Mouse (Mus musculus): ENCODE results near the gene Grik1.

GRCm38 (mm10) chr16:88174083-88174721, 115.9 kb downstream of the Grik1 start:
- no peak for TF ChIP-seq MAFK (IDR thresholded peaks at IDR 0.05; ENCODE audit: insufficient read depth, low read depth, low read length)
- TF ChIP-seq ZC3H11A (IDR thresholded peaks at IDR 0.05; ENCODE audit: borderline replicate concordance, low read depth, low read length), result no peak
- TF ChIP-seq HCFC1 (IDR thresholded peaks at IDR 0.05; ENCODE audit: borderline replicate concordance, insufficient read depth, low read length), result no peak
- no peak for TF ChIP-seq CHD2 (IDR thresholded peaks at IDR 0.05; ENCODE audit: low read depth, low read length)

All from ES-E14 (cell line).